Mouse (Mus musculus): ENCODE results near the gene Glt8d1. TPM values are rescaled to one million over a fixed set of nuclear protein-coding genes. Genes with fewer than 3 reads are reported as not detected.

The Glt8d1 gene
- polyA plus RNA-seq, 2 experiments: 67.9 to 128 TPM

- no peak overlapping the region for H3K4me2 ChIP-seq (replicated peaks; ENCODE audit: low read depth, low read length, severe bottlenecking)
- ATAC-seq (ENCODE audit: low FRiP score, low read depth) (no peak), DNase-seq (ENCODE audit: low spot score) (no peak)
- 71% methylated on average over 5 of the region's 5 CpGs for WGBS
- no peak overlapping the region for H3K4me3 ChIP-seq (replicated peaks; ENCODE audit: low read length)
- peaks cover 4% of the 10 kb centered on the region for H3K4me1 ChIP-seq (ENCODE audit: control insufficient read depth, insufficient read depth, low read length)
- no peaks in the 10 kb centered on the region for H3K9me3 ChIP-seq (ENCODE audit: control insufficient read depth, low read length)
- no peak for TF ChIP-seq POLR2A (IDR thresholded peaks at IDR 0.05; ENCODE audit: borderline replicate concordance, extremely low read depth, insufficient read depth, insufficient read length)
- no peaks in the 10 kb centered on the region for H3K27me3 ChIP-seq (ENCODE audit: control insufficient read depth, insufficient read depth, low read length)
- no peak overlapping the region for H3K9ac ChIP-seq (ENCODE audit: low read depth, low read length, severe bottlenecking)
- H3K27ac ChIP-seq (replicated peaks; ENCODE audit: low read depth, low read length): no peak overlapping the region
- H3K36me3 ChIP-seq (ENCODE audit: control insufficient read depth, insufficient read depth, low read length): peaks cover 47% of the 10 kb centered on the region
Observed at GRCm38 (mm10) chr14:31006779-31007178, 5.6 kb downstream of the Glt8d1 start.

DNA sequence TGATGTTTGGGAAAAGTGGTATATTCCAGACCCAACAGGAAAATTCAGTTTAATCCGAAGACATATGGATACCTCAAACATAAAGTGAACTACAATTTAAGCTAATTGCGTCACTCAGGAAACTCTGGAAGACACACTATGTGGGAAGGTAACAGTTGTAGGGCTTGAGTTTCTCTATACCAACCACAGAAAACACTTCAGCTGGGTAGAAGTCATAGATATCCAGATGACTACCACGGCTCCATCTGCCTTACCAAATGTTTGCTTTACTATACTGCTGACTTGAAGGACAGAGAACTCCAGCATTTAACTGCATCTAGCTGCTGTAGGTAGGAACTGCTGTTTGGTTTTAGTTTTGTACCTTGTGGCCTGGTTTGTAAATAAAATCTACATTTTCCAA lies 10.4 kb downstream of the Glt8d1 start:
- ATAC-seq (ENCODE audit: low FRiP score, low read depth): no peak
- H3K27me3 ChIP-seq (ENCODE audit: control insufficient read depth, insufficient read depth, low read length): no peaks in the 10 kb centered on the region
- no peak overlapping the region for H3K4me3 ChIP-seq (replicated peaks; ENCODE audit: low read length)
- H3K9ac ChIP-seq (ENCODE audit: low read depth, low read length, severe bottlenecking): no peak overlapping the region
- no peaks in the 10 kb centered on the region for H3K4me1 ChIP-seq (ENCODE audit: control insufficient read depth, insufficient read depth, low read length)
- DNase-seq (ENCODE audit: low spot score): no peak
- H3K4me2 ChIP-seq (replicated peaks; ENCODE audit: low read depth, low read length, severe bottlenecking): no peak overlapping the region
- H3K36me3 ChIP-seq (ENCODE audit: control insufficient read depth, insufficient read depth, low read length): peaks cover 84% of the 10 kb centered on the region
- H3K27ac ChIP-seq (replicated peaks; ENCODE audit: low read depth, low read length): no peak overlapping the region
- no peak for TF ChIP-seq POLR2A (IDR thresholded peaks at IDR 0.05; ENCODE audit: borderline replicate concordance, extremely low read depth, insufficient read depth, insufficient read length)
- no peaks in the 10 kb centered on the region for H3K9me3 ChIP-seq (ENCODE audit: control insufficient read depth, low read length)
- WGBS: 89% methylated on average over 3 of the region's 3 CpGs

DNA sequence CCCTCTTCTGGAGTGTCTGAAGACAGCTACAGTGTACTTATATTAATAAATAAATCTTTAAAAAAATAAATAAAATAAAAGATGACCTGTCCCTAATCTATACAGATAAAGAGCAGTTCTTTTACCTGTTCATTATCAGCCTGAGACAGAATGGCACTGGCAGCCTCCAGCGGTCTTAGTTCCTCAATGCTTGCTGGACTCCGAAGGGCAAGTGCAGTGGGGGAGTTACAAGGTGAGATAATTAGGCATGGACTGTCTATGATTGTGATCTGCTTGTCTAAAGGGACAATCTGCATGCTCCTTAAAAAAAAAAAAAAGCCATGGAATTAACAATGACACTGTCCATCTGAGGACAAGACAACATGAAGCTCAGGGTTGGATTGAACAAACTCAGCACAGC lies 12.7 kb downstream of the Glt8d1 start:
- Histone ChIP-seq H3K27ac (replicated peaks; ENCODE audit: low read depth, low read length) (no peak overlapping the region), H3K4me3 (replicated peaks; ENCODE audit: low read length) (no peak overlapping the region), H3K36me3 (ENCODE audit: control insufficient read depth, insufficient read depth, low read length) (peaks cover 85% of the 10 kb centered on the region), H3K27me3 (ENCODE audit: control insufficient read depth, insufficient read depth, low read length) (no peaks in the 10 kb centered on the region), H3K4me1 (ENCODE audit: control insufficient read depth, insufficient read depth, low read length) (peaks cover 10% of the 10 kb centered on the region), H3K4me2 (replicated peaks; ENCODE audit: low read depth, low read length, severe bottlenecking) (no peak overlapping the region), H3K9me3 (ENCODE audit: control insufficient read depth, low read length) (no peaks in the 10 kb centered on the region), H3K9ac (ENCODE audit: low read depth, low read length, severe bottlenecking) (no peak overlapping the region)
- ATAC-seq (ENCODE audit: low FRiP score, low read depth): no peak
- no peak for TF ChIP-seq POLR2A (IDR thresholded peaks at IDR 0.05; ENCODE audit: borderline replicate concordance, extremely low read depth, insufficient read depth, insufficient read length)
- 97% methylated on average over 2 of the region's 2 CpGs for WGBS
- DNase-seq (ENCODE audit: low spot score): no peak

DNA sequence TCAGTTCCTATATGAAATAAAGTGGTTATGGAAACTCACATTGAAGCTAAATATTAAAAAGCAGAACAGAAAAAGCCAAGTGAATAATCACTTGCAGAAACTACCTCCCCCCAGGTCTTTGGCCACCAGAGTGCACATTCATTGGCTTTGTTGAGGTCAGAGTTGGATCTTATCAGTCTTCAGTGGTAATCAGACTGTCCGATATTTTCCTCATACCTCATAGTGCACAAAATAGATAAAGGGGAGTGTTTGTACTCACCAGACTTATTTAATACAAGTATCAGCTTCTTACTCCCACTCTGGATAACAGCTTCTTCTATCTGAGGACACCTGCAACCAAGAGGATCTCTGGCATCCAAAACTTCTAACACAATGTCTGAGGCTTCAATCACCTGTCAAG lies 14.9 kb downstream of the Glt8d1 start:
- no peak overlapping the region for H3K4me3 ChIP-seq (replicated peaks; ENCODE audit: low read length)
- H3K36me3 ChIP-seq (ENCODE audit: control insufficient read depth, insufficient read depth, low read length): peaks cover 65% of the 10 kb centered on the region

GRCm38 (mm10) chr14:31017854-31018253 lies 16.7 kb downstream of the Glt8d1 start:
- Histone ChIP-seq H3K27ac (replicated peaks; ENCODE audit: low read depth, low read length) (no peak overlapping the region), H3K9me3 (ENCODE audit: control insufficient read depth, low read length) (no peaks in the 10 kb centered on the region), H3K4me3 (replicated peaks; ENCODE audit: low read length) (peak overlapping the region; percentile 48), H3K27me3 (ENCODE audit: control insufficient read depth, insufficient read depth, low read length) (no peaks in the 10 kb centered on the region), H3K4me1 (ENCODE audit: control insufficient read depth, insufficient read depth, low read length) (peaks cover 13% of the 10 kb centered on the region), H3K36me3 (ENCODE audit: control insufficient read depth, insufficient read depth, low read length) (peaks cover 52% of the 10 kb centered on the region), H3K4me2 (replicated peaks; ENCODE audit: low read depth, low read length, severe bottlenecking) (peak overlapping the region; percentile 65), H3K9ac (ENCODE audit: low read depth, low read length, severe bottlenecking) (peak overlapping the region; percentile 95)
- TF ChIP-seq POLR2A (IDR thresholded peaks at IDR 0.05; ENCODE audit: borderline replicate concordance, extremely low read depth, insufficient read depth, insufficient read length): no peak
- 0% methylated on average over 2 of the region's 2 CpGs for WGBS
- ATAC-seq (ENCODE audit: low FRiP score, low read depth) (no peak), DNase-seq (ENCODE audit: low spot score) (no peak)

More for the DNA sequence above, 14.9 kb downstream of the Glt8d1 start:
- DNase-seq (ENCODE audit: low spot score): no peak
- H3K27me3 ChIP-seq (ENCODE audit: control insufficient read depth, insufficient read depth, low read length): no peaks in the 10 kb centered on the region
- ATAC-seq (ENCODE audit: low FRiP score, low read depth): no peak
- H3K27ac ChIP-seq (replicated peaks; ENCODE audit: low read depth, low read length): no peak overlapping the region
- H3K9ac ChIP-seq (ENCODE audit: low read depth, low read length, severe bottlenecking): no peak overlapping the region
- H3K4me2 ChIP-seq (replicated peaks; ENCODE audit: low read depth, low read length, severe bottlenecking): no peak overlapping the region
- no peaks in the 10 kb centered on the region for H3K9me3 ChIP-seq (ENCODE audit: control insufficient read depth, low read length)
- H3K4me1 ChIP-seq (ENCODE audit: control insufficient read depth, insufficient read depth, low read length): peaks cover 13% of the 10 kb centered on the region
- TF ChIP-seq POLR2A (IDR thresholded peaks at IDR 0.05; ENCODE audit: borderline replicate concordance, extremely low read depth, insufficient read depth, insufficient read length): no peak
- WGBS: 96% methylated on average over 1 of the region's 1 CpGs

DNA sequence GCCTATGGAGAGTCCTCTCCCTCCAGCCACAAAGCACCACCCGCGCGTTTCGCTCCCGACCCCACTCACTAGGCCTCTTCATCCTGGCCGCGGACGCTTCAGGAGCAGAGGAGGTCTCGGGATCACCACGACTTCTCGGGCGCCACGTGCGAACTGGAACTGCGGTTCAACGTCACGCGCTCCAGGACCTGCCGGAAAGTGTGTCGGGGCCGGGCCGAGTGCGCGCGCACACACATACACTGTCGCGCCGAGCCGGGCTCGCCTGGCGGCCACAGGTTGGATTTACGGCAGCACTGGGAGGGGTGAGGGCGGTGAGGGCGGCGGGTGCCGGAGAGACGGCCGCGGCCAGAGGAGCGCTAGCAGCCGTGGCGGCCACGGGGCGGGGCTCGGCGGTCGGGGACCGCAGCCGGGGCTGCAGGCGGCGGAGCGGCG lies 17.7 kb downstream of the Glt8d1 start, which contains the start of the genes Pbrm1 and Gnl3:
Pbrm1 (plus strand) TSS at position 279 of the 432 bp plus-strand sequence.
Gnl3 (minus strand) TSS at position 293 of the 432 bp plus-strand sequence.
- WGBS: 0% methylated on average over 40 of the region's 53 CpGs
- peak within 1 kb of the TSS; percentile 65 for H3K4me2 ChIP-seq (replicated peaks; ENCODE audit: low read depth, low read length, severe bottlenecking)
- no peaks in the 10 kb centered on the region for H3K27me3 ChIP-seq (ENCODE audit: control insufficient read depth, insufficient read depth, low read length)
- peaks cover 43% of the 10 kb centered on the region for H3K36me3 ChIP-seq (ENCODE audit: control insufficient read depth, insufficient read depth, low read length)
- H3K9me3 ChIP-seq (ENCODE audit: control insufficient read depth, low read length): no peaks in the 10 kb centered on the region
- H3K4me3 ChIP-seq (replicated peaks; ENCODE audit: low read length): peak within 1 kb of the TSS; percentile 48
- TF ChIP-seq POLR2A (IDR thresholded peaks at IDR 0.05; ENCODE audit: borderline replicate concordance, extremely low read depth, insufficient read depth, insufficient read length): 0 out of 2 replicates have a peak, but pooled peaks have one; percentile 57
- ATAC-seq (ENCODE audit: low FRiP score, low read depth) (peak; percentile 97), DNase-seq (ENCODE audit: low spot score) (peak; percentile 96)
- peak within 1 kb of the TSS; percentile 97 for H3K27ac ChIP-seq (replicated peaks; ENCODE audit: low read depth, low read length)
- peaks cover 13% of the 10 kb centered on the region for H3K4me1 ChIP-seq (ENCODE audit: control insufficient read depth, insufficient read depth, low read length)
- peak within 1 kb of the TSS; percentile 95 for H3K9ac ChIP-seq (ENCODE audit: low read depth, low read length, severe bottlenecking)
